12 mouse cellular contexts compared by ENCODE assay signal in the genomic region with DNA sequence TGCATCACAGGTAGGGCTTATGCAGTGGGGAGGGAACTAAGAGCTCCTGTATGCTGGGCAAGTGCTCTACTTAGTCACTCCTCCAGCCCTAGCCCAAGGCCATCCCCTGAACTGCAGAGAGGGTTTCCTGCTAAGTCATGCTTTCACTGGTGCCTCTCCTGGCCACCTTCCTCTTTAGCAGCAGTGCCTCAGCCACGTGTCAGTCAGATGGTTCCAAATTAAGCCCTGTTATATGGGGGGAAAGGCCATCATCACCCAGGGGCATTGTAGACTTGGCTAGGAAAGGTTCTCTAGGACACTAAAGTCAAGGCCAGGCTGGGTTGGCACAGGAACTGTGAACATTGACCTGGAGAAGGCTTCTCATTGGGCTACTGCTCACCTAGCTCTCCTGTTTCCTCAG. TPM values are rescaled to one million over a fixed set of nuclear protein-coding genes. Genes with fewer than 3 reads are reported as not detected.
DNase-seq lines count a peak whose midpoint lies in the region; ATAC-seq and TF ChIP-seq lines count a peak whose summit lies in the region.
"Had no signal": no experiment of that assay in that cellular context is flagged by ENCODE, and none has a peak within 500 bp of the region (broad histone marks: within the 10 kb centered on the region; RNA-seq: fewer than 3 reads in every experiment).

No protein-coding gene starts in this region.

- no peak overlapping the region for H3K4me2 ChIP-seq in heart, embryonic 12.5 days
- H3K4me2 ChIP-seq in CH12.LX (ENCODE audit: insufficient read depth, low read depth, poor library complexity, severe bottlenecking) = no peak overlapping the region
- no peak overlapping the region for H3K4me2 ChIP-seq in liver, embryonic 14.5 days (ENCODE audit: low read depth)
- H3K4me2 ChIP-seq: embryonic facial prominence, embryonic 12.5 days; neural tube, embryonic 13.5 days had no signal

- H3K36me3 ChIP-seq in heart, embryonic 12.5 days = peaks cover 27% of the 10 kb centered on the region
- H3K36me3 ChIP-seq in CH12.LX (replicated peaks in 1 of 2; ENCODE audit: control insufficient read depth in 1 of 2, insufficient read depth in 1 of 2, low read length in 1 of 2) = peaks cover 8 to 54% of the 10 kb centered on the region in 2 experiments
- H3K36me3 ChIP-seq in liver, embryonic 14.5 days (replicated peaks; ENCODE audit: control insufficient read depth, insufficient read depth, low read depth) = no peaks in the 10 kb centered on the region

- H3K79me2 ChIP-seq in CH12.LX (replicated peaks; ENCODE audit: control insufficient read depth, extremely low read depth, insufficient read depth, poor library complexity, severe bottlenecking) = peaks cover 4% of the 10 kb centered on the region; the same call in 1 of the 2 replicates

- H3K4me3 ChIP-seq in heart, embryonic 12.5 days = no peak overlapping the region
- H3K4me3 ChIP-seq in CH12.LX (replicated peaks in 1 of 3; ENCODE audit: low read depth in 2 of 3, low read length in 2 of 3, poor library complexity in 1 of 3) = no peak overlapping the region
- H3K4me3 ChIP-seq in liver, embryonic 14.5 days (ENCODE audit: insufficient read depth in 1 of 2, low read depth in 2 of 2, low read length in 2 of 2) = no peak overlapping the region
- H3K4me3 ChIP-seq: embryonic facial prominence, embryonic 12.5 days; neural tube, embryonic 13.5 days had no signal

- ATAC-seq in heart, embryonic 12.5 days (ENCODE audit: insufficient number of reproducible peaks, low FRiP score) = no peak
- peak; percentile 65 for ATAC-seq in granulocyte monocyte progenitor cell, adult 5-6 weeks (replicated peaks; ENCODE audit: poor library complexity, severe bottlenecking)
- ATAC-seq in liver, embryonic 14.5 days (ENCODE audit: insufficient read depth) = peak; percentile 47; the same call in 1 of the 2 replicates

- peaks cover 20% of the 10 kb centered on the region for H3K4me1 ChIP-seq in heart, embryonic 12.5 days (replicated peaks)
- peaks cover 35 to 74% of the 10 kb centered on the region in 2 experiments for H3K4me1 ChIP-seq in CH12.LX (ENCODE audit: control insufficient read depth in 1 of 2, insufficient read depth in 2 of 2)
- H3K4me1 ChIP-seq in liver, embryonic 14.5 days (replicated peaks; ENCODE audit: control insufficient read depth in 2 of 2, insufficient read depth in 2 of 2, low read length in 1 of 2) = peaks cover 5 to 24% of the 10 kb centered on the region in 2 experiments
- H3K4me1 ChIP-seq: embryonic facial prominence, embryonic 12.5 days had no signal

- DNase-seq in heart, adult 18-20 months = peak; percentile 72 to 85
- DNase-seq in CH12.LX (ENCODE audit: extremely low read depth) = peak; percentile 67
- no peak for DNase-seq in liver, embryonic 14.5 days (ENCODE audit: low read depth in 3 of 3, low spot score in 3 of 3)
- no peak for DNase-seq in retina, postnatal 1 day
- DNase-seq in T-cell, adult 2 months (ENCODE audit: low spot score) = no peak
- DNase-seq in spleen, postnatal 10 days (ENCODE audit: low spot score in 2 of 2) = no peak

- H3K9ac ChIP-seq in heart, embryonic 12.5 days = no peak overlapping the region
- H3K9ac ChIP-seq in CH12.LX (ENCODE audit: insufficient read depth, low read depth) = no peak overlapping the region
- no peak overlapping the region for H3K9ac ChIP-seq in liver, embryonic 14.5 days (replicated peaks)
- H3K9ac ChIP-seq: embryonic facial prominence, embryonic 12.5 days; neural tube, embryonic 13.5 days had no signal

- dilution Hi-C loops in CH12.LX (cut with MboI; ENCODE audit: extremely low pct_ligation_motif_present, extremely low pct_unique_long_range_greater_than_20kb, low sequenced_read_pairs) = no loop called here

- TF ChIP-seq POLR2A in CH12.LX (IDR thresholded peaks at IDR 0.05; ENCODE audit: low read depth, low read length) = no peak

- no peaks in the 10 kb centered on the region for H3K27me3 ChIP-seq in heart, embryonic 12.5 days (replicated peaks)
- no peaks in the 10 kb centered on the region for H3K27me3 ChIP-seq in CH12.LX (replicated peaks)
- no peaks in the 10 kb centered on the region for H3K27me3 ChIP-seq in liver, embryonic 14.5 days (ENCODE audit: control insufficient read depth, insufficient read depth, low read length)
- H3K27me3 ChIP-seq: embryonic facial prominence, embryonic 12.5 days; neural tube, embryonic 13.5 days had no signal

- no peak for TF ChIP-seq CTCF in CH12.LX (conservative IDR thresholded peaks at IDR 0.05 in 1 of 2, IDR thresholded peaks at IDR 0.05 in 1 of 2; ENCODE audit: low read depth in 2 of 2, low read length in 2 of 2)
- TF ChIP-seq CTCF in liver, embryonic 14.5 days (IDR thresholded peaks at IDR 0.05; ENCODE audit: low read depth) = no peak

- in situ Hi-C loops in CH12.LX (cut with MboI; ENCODE audit: low pct_ligation_motif_present, low pct_unique_long_range_greater_than_20kb, low sequenced_read_pairs) = no loop called here

- 40% methylated on average over 1 of the region's 1 CpGs for WGBS in heart, embryonic 12.5 days
- WGBS in liver, embryonic 14.5 days (ENCODE audit: insufficient replicate concordance) = 5% methylated on average over 1 of the region's 1 CpGs

- H3K9me3 ChIP-seq in heart, embryonic 12.5 days (replicated peaks) = 0 out of 2 replicates have a peak, but pooled peaks cover 4% of the 10 kb centered on the region
- peaks cover 13% of the 10 kb centered on the region for H3K9me3 ChIP-seq in CH12.LX (replicated peaks; ENCODE audit: low read length)
- H3K9me3 ChIP-seq in liver, embryonic 14.5 days (ENCODE audit: control insufficient read depth, low read length) = no peaks in the 10 kb centered on the region
- H3K9me3 ChIP-seq: embryonic facial prominence, embryonic 12.5 days; neural tube, embryonic 13.5 days had no signal

- H3K27ac ChIP-seq in heart, embryonic 12.5 days (ENCODE audit: poor library complexity, severe bottlenecking) = no peak overlapping the region
- H3K27ac ChIP-seq in CH12.LX (ENCODE audit: insufficient read depth, low read depth) = peak overlapping the region; percentile 64
- H3K27ac ChIP-seq in liver, embryonic 14.5 days = no peak overlapping the region
- H3K27ac ChIP-seq: embryonic facial prominence, embryonic 12.5 days; kidney, postnatal 0 days; neural tube, embryonic 13.5 days; stomach, postnatal 0 days had no signal

- TF ChIP-seq EP300 in CH12.LX (IDR thresholded peaks at IDR 0.05; ENCODE audit: low read length) = no peak
- TF ChIP-seq EP300 in liver, embryonic 14.5 days (IDR thresholded peaks at IDR 0.05; ENCODE audit: low read depth) = no peak

- no peak for TF ChIP-seq RAD21 in CH12.LX (IDR thresholded peaks at IDR 0.05; ENCODE audit: low read depth, low read length)

TF ChIP-seq in CH12.LX, 34 proteins besides CTCF, POLR2A, EP300 and RAD21:
- no peak for TF ChIP-seq POLR2AphosphoS2 (IDR thresholded peaks at IDR 0.05; ENCODE audit: low read depth, low read length)
- TF ChIP-seq E2F4 (IDR thresholded peaks at IDR 0.05; ENCODE audit: insufficient replicate concordance, low read depth, low read length) = no peak
- peak; percentile 83 for TF ChIP-seq MXI1 (IDR thresholded peaks at IDR 0.05; ENCODE audit: low read depth, low read length)
- TF ChIP-seq SIN3A (IDR thresholded peaks at IDR 0.05; ENCODE audit: low read length) = 0 out of 2 replicates have a peak, but pooled peaks have one; percentile 19
- TF ChIP-seq BHLHE40 (IDR thresholded peaks at IDR 0.05; ENCODE audit: low read depth, low read length) = peak; percentile 73
- no peak for TF ChIP-seq USF1 (IDR thresholded peaks at IDR 0.05; ENCODE audit: low read depth, low read length)
- TF ChIP-seq MAX (IDR thresholded peaks at IDR 0.05; ENCODE audit: low read length) = peak; percentile 87
- TF ChIP-seq MYC (IDR thresholded peaks at IDR 0.05; ENCODE audit: low read depth, low read length) = peak; percentile 58; the same call in 1 of the 2 replicates
- TF ChIP-seq NELFE (IDR thresholded peaks at IDR 0.05; ENCODE audit: low read depth, low read length) = 0 out of 2 replicates have a peak, but pooled peaks have one; percentile 17
- TF ChIP-seq ZKSCAN1 (IDR thresholded peaks at IDR 0.05; ENCODE audit: borderline replicate concordance, low read depth, low read length) = no peak
- TF ChIP-seq ETS1 (conservative IDR thresholded peaks at IDR 0.05; ENCODE audit: low read depth, low read length) = peak; percentile 26; the same call in 1 of the 2 replicates
TF ChIP-seq in CH12.LX: peak in this region for 7.

RNA-seq across cellular contexts. Expression of a gene that starts 36.4 kb away (rescaled TPM):
- 10 to 100 TPM; 14.3 to 16.3 TPM for total RNA-seq in heart, adult 18-20 months (2021)
- 34.5 and 35.8 TPM in 2 replicates for polyA plus RNA-seq in heart, embryonic 12.5 days (2016; fragmentation: Nextera tagmentation; extraction: Ambion mirVana)
- total RNA-seq in CH12.LX (2012; rRNA removed) = 21.4 and 22.2 TPM in 2 replicates
- total RNA-seq in CH12.LX (2014; rRNA removed) = 9.1 and 12.0 TPM in 2 replicates
- 27.1 and 27.7 TPM in 2 replicates for polyA plus RNA-seq in CH12.LX (2012; ENCODE audit: insufficient read length, low read depth)
- 19.1 and 22.9 TPM in 2 replicates for total RNA-seq in granulocyte monocyte progenitor cell, adult 5-6 weeks (2014; fragmentation: Nextera tagmentation)
- 17.6 and 26.4 TPM in 2 replicates for total RNA-seq in granulocyte monocyte progenitor cell, adult 5-6 weeks (2017)
- 5.4 and 5.7 TPM in 2 replicates for polyA plus RNA-seq in liver, embryonic 14.5 days (2012; rRNA removed)
- polyA plus RNA-seq in liver, embryonic 14.5 days (2014; fragmentation: Nextera tagmentation; extraction: Ambion mirVana) = 15.2 and 16.0 TPM in 2 replicates

RNA-seq across cellular contexts. Expression of a gene that starts 38.0 kb away (rescaled TPM):
- 10 to 100 TPM; 66.4 to 82.7 TPM for total RNA-seq in heart, adult 18-20 months (2021)
- 50.6 and 54.0 TPM in 2 replicates for polyA plus RNA-seq in heart, embryonic 12.5 days (2016; fragmentation: Nextera tagmentation; extraction: Ambion mirVana)
- 40.2 and 41.2 TPM in 2 replicates for total RNA-seq in CH12.LX (2012; rRNA removed)
- 16.3 and 17.3 TPM in 2 replicates for total RNA-seq in CH12.LX (2014; rRNA removed)
- polyA plus RNA-seq in CH12.LX (2012; ENCODE audit: insufficient read length, low read depth) = 54.3 and 56.8 TPM in 2 replicates
- 26.7 and 34.3 TPM in 2 replicates for total RNA-seq in granulocyte monocyte progenitor cell, adult 5-6 weeks (2014; fragmentation: Nextera tagmentation)
- 20.6 and 28.7 TPM in 2 replicates for total RNA-seq in granulocyte monocyte progenitor cell, adult 5-6 weeks (2017)
- 21.7 and 27.7 TPM in 2 replicates for polyA plus RNA-seq in liver, embryonic 14.5 days (2012; rRNA removed)
- 18.1 and 21.4 TPM in 2 replicates for polyA plus RNA-seq in liver, embryonic 14.5 days (2014; fragmentation: Nextera tagmentation; extraction: Ambion mirVana)

Comparison
In these comparisons a context has a peak if more than half of its experiments do, and no peak if none do; other contexts are left out.
1. DNase-seq: peak in heart, adult 18-20 months (2 of 2) and CH12.LX (single experiment); none in liver, embryonic 14.5 days (0 of 3), retina, postnatal 1 day (single experiment), T-cell, adult 2 months (single experiment) and spleen, postnatal 10 days (0 of 2).